Mouse (Mus musculus): Measurements from ENCODE around the gene Krt83.

DNA sequence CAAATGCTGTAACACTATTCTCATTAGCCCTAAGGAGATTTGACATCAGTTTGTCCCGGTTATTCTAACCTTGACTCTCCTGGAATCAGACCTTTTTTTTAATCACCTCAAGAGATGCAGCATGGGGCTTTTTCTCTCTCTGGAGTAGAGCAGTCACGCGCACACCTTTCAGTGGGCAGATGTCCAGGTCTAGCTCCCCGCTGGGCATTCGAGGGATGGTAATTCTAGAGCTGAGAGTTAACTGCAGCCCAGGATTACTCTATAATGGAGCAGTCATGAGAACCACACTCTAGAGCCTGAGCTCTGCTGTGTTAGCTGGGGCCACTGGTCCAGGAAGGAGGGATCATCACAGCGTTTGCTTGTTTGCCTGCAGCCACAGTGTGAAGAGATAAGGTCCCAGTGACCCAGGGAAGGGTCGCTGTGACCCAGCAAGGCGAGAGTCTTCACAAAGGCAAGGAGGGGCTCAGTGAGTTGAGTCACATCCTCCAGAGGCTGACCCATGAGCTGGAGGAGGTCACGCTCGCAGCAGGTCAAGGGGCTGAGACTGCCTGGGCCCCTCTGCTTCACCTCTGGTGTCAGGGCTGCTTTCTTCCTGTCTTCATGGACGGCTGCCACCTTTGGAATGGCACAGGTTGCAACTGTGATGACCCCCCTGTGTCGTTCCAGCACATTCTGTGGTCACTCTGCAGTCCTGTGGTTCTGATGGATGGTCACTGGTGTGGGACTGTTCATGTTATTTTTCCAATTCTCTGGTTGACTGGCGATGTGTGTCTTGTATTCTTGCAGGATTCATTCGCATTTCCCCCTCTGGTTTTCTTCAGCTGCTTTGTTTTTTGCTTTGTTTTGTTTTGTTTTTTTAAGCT, 15.8 kb upstream of the Krt83 start:
- no peak for TF ChIP-seq CTCF (IDR thresholded peaks at IDR 0.05; ENCODE audit: low read depth, low read length)
- TF ChIP-seq POLR2A (IDR thresholded peaks at IDR 0.05; ENCODE audit: insufficient read depth, low read length): no peak
